Mouse (Mus musculus): ENCODE measurements around the gene Nfe2. TPM values are rescaled to one million over a fixed set of nuclear protein-coding genes. Genes with fewer than 3 reads are reported as not detected.

Nfe2 gene
- polyA plus RNA-seq, 1 experiment = 0.39 TPM

GRCm38 (mm10) chr15:103298861-103299616 lies 40.8 kb upstream of the Nfe2 start:
- WGBS = 84% methylated on average over 5 of the region's 5 CpGs
- Histone ChIP-seq H3K27me3 (ENCODE audit: control insufficient read depth, insufficient read depth, low read length) (no peaks in the 10 kb centered on the region), H3K36me3 (ENCODE audit: control insufficient read depth, insufficient read depth, low read length) (peaks cover 41% of the 10 kb centered on the region), H3K27ac (ENCODE audit: insufficient read depth, low read depth, low read length) (no peak overlapping the region; the same call in 1 of the 2 replicates), H3K4me1 (ENCODE audit: control insufficient read depth, insufficient read depth, insufficient read length, low read length) (no peaks in the 10 kb centered on the region; the same call in 1 of the 2 replicates), H3K4me3 (ENCODE audit: low read depth, low read length) (no peak overlapping the region)
- TF ChIP-seq CTCF (IDR thresholded peaks at IDR 0.05; ENCODE audit: extremely low read depth, insufficient read length, insufficient replicate concordance, low read depth, low read length) = no peak
- TF ChIP-seq POLR2A (IDR thresholded peaks at IDR 0.05; ENCODE audit: low read depth, low read length) = no peak

DNA sequence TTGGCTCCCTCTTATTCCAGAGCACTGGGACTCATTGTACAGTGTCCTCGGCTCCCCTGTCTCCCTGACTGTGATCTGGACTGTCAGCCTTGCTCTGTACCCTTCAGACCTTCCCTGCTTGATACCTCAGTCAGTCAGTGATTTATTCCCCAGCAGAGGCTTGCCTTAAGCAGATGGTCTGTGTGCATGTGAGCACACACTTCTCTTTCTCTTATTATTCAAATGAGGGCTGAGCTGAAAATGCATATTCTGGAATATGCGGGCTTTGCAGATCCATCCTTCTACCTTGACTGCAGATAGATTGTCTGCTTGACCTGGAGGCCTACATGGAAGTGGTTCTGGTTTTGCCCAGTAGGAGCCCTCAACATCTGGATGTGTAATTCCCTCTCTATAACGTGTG lies 39.8 kb upstream of the Nfe2 start:
- TF ChIP-seq CTCF (IDR thresholded peaks at IDR 0.05; ENCODE audit: extremely low read depth, insufficient read length, insufficient replicate concordance, low read depth, low read length) (no peak), POLR2A (IDR thresholded peaks at IDR 0.05; ENCODE audit: low read depth, low read length) (no peak)
- WGBS = 86% methylated on average over 3 of the region's 3 CpGs
- Histone ChIP-seq H3K4me1 (ENCODE audit: control insufficient read depth, insufficient read depth, insufficient read length, low read length) (no peaks in the 10 kb centered on the region), H3K27me3 (ENCODE audit: control insufficient read depth, insufficient read depth, low read length) (no peaks in the 10 kb centered on the region), H3K27ac (ENCODE audit: insufficient read depth, low read depth, low read length) (no peak overlapping the region), H3K36me3 (ENCODE audit: control insufficient read depth, insufficient read depth, low read length) (peaks cover 49% of the 10 kb centered on the region), H3K4me3 (ENCODE audit: low read depth, low read length) (no peak overlapping the region)

- WGBS = 88% methylated on average over 6 of the region's 6 CpGs
- H3K36me3 ChIP-seq (ENCODE audit: control insufficient read depth, insufficient read depth, low read length) = peaks cover 54% of the 10 kb centered on the region
- H3K4me1 ChIP-seq (ENCODE audit: control insufficient read depth, insufficient read depth, insufficient read length, low read length) = no peaks in the 10 kb centered on the region
- no peak overlapping the region for H3K4me3 ChIP-seq (ENCODE audit: low read depth, low read length)
- no peaks in the 10 kb centered on the region for H3K27me3 ChIP-seq (ENCODE audit: control insufficient read depth, insufficient read depth, low read length)
- no peak for TF ChIP-seq POLR2A (IDR thresholded peaks at IDR 0.05; ENCODE audit: low read depth, low read length)
- no peak for TF ChIP-seq CTCF (IDR thresholded peaks at IDR 0.05; ENCODE audit: extremely low read depth, insufficient read length, insufficient replicate concordance, low read depth, low read length)
- H3K27ac ChIP-seq (ENCODE audit: insufficient read depth, low read depth, low read length) = no peak overlapping the region
Measured at GRCm38 (mm10) chr15:103297313-103297712, 39.1 kb upstream of the Nfe2 start.

GRCm38 (mm10) chr15:103295851-103296250 lies 37.6 kb upstream of the Nfe2 start:
- Histone ChIP-seq H3K4me1 (ENCODE audit: control insufficient read depth, insufficient read depth, insufficient read length, low read length) (no peaks in the 10 kb centered on the region), H3K4me3 (ENCODE audit: low read depth, low read length) (no peak overlapping the region), H3K27ac (ENCODE audit: insufficient read depth, low read depth, low read length) (no peak overlapping the region), H3K36me3 (ENCODE audit: control insufficient read depth, insufficient read depth, low read length) (peaks cover 67% of the 10 kb centered on the region), H3K27me3 (ENCODE audit: control insufficient read depth, insufficient read depth, low read length) (no peaks in the 10 kb centered on the region)
- 55% methylated on average over 5 of the region's 5 CpGs for WGBS
- no peak for TF ChIP-seq POLR2A (IDR thresholded peaks at IDR 0.05; ENCODE audit: low read depth, low read length)
- TF ChIP-seq CTCF (IDR thresholded peaks at IDR 0.05; ENCODE audit: extremely low read depth, insufficient read length, insufficient replicate concordance, low read depth, low read length) = no peak

- WGBS = 86% methylated on average over 2 of the region's 2 CpGs
- TF ChIP-seq POLR2A (IDR thresholded peaks at IDR 0.05; ENCODE audit: low read depth, low read length) = no peak
- TF ChIP-seq CTCF (IDR thresholded peaks at IDR 0.05; ENCODE audit: extremely low read depth, insufficient read length, insufficient replicate concordance, low read depth, low read length) = no peak
- H3K4me1 ChIP-seq (ENCODE audit: control insufficient read depth, insufficient read depth, insufficient read length, low read length) = no peaks in the 10 kb centered on the region
- peaks cover 77% of the 10 kb centered on the region for H3K36me3 ChIP-seq (ENCODE audit: control insufficient read depth, insufficient read depth, low read length)
- H3K27me3 ChIP-seq (ENCODE audit: control insufficient read depth, insufficient read depth, low read length) = no peaks in the 10 kb centered on the region
- H3K4me3 ChIP-seq (ENCODE audit: low read depth, low read length) = no peak overlapping the region
- no peak overlapping the region for H3K27ac ChIP-seq (ENCODE audit: insufficient read depth, low read depth, low read length)
Measured at GRCm38 (mm10) chr15:103294649-103295048, 36.4 kb upstream of the Nfe2 start.

DNA sequence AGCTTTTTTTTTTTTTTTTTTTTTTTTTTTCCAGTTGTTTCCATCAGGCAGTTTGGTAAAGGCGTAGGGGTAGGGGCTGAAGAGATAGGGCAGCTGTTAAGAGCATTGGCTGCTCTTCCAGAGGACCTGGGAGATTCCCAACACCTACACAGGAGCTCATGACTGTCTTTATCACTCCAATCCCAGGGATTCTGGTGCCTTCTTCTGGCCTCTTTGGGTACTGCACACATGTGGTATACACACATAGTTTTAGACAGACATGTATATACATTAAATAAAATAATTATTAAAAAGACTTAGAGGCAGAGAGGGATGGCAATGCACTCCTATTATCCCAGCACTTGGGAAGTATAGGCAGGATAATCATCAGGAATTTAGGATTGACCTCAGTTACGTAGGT lies 35.2 kb upstream of the Nfe2 start:
- no peaks in the 10 kb centered on the region for H3K4me1 ChIP-seq (ENCODE audit: control insufficient read depth, insufficient read depth, insufficient read length, low read length)

GRCm38 (mm10) chr15:103292673-103293345 lies 34.6 kb upstream of the Nfe2 start:
- no peak for TF ChIP-seq POLR2A (IDR thresholded peaks at IDR 0.05; ENCODE audit: low read depth, low read length)
- no peak for TF ChIP-seq CTCF (IDR thresholded peaks at IDR 0.05; ENCODE audit: extremely low read depth, insufficient read length, insufficient replicate concordance, low read depth, low read length)
- Histone ChIP-seq H3K36me3 (ENCODE audit: control insufficient read depth, insufficient read depth, low read length) (peaks cover 78% of the 10 kb centered on the region), H3K4me3 (ENCODE audit: low read depth, low read length) (no peak overlapping the region), H3K27me3 (ENCODE audit: control insufficient read depth, insufficient read depth, low read length) (no peaks in the 10 kb centered on the region), H3K27ac (ENCODE audit: insufficient read depth, low read depth, low read length) (no peak overlapping the region), H3K4me1 (ENCODE audit: control insufficient read depth, insufficient read depth, insufficient read length, low read length) (no peaks in the 10 kb centered on the region)
- 92% methylated on average over 4 of the region's 4 CpGs for WGBS

More for the DNA sequence above, 35.2 kb upstream of the Nfe2 start:
- H3K4me3 ChIP-seq (ENCODE audit: low read depth, low read length) = no peak overlapping the region
- TF ChIP-seq CTCF (IDR thresholded peaks at IDR 0.05; ENCODE audit: extremely low read depth, insufficient read length, insufficient replicate concordance, low read depth, low read length) = no peak
- no peak for TF ChIP-seq POLR2A (IDR thresholded peaks at IDR 0.05; ENCODE audit: low read depth, low read length)
- 99% methylated on average over 2 of the region's 2 CpGs for whole genome bisulfite sequencing
- H3K27ac ChIP-seq (ENCODE audit: insufficient read depth, low read depth, low read length) = no peak overlapping the region
- H3K36me3 ChIP-seq (ENCODE audit: control insufficient read depth, insufficient read depth, low read length) = peaks cover 78% of the 10 kb centered on the region
- no peaks in the 10 kb centered on the region for H3K27me3 ChIP-seq (ENCODE audit: control insufficient read depth, insufficient read depth, low read length)
